Mouse (Mus musculus) limb, embryonic 14.5 days (tissue): ENCODE data around the gene Nck1. TPM values are rescaled to one million over a fixed set of nuclear protein-coding genes. Genes with fewer than 3 reads are reported as not detected.

Source experiments
- ATAC-seq: fragments of 200-750 bp; cut with Nextera tagmentation; 2 replicates; pipeline ENCODE4 v1.8.0; 2017; ENCODE audit warnings: low read depth, moderate number of reproducible peaks, moderate TSS enrichment; ENCODE audit not compliant: low FRiP score
- DNase-seq: peaks from one replicate; pipeline ENCODE4 v3.0.0-alpha.2; 2015; ENCODE audit warnings: low spot score
- H3K27ac ChIP-seq: fragments of 300-500 bp; sonication (generic); replicated peaks from 2 replicates; pipeline ENCODE4 v1.5.1; 2014; ENCODE audit warnings: low read depth, mild to moderate bottlenecking, low read length, moderate library complexity, mixed read lengths
- H3K27me3 ChIP-seq: fragments of 300-500 bp; sonication (generic); 2 replicates; pipeline ENCODE4 v1.6.1; 2014; ENCODE audit warnings: low read length, mixed read lengths; ENCODE audit not compliant: control insufficient read depth, insufficient read depth
- H3K36me3 ChIP-seq: fragments of 300-500 bp; sonication (generic); 2 replicates; pipeline ENCODE4 v1.6.1; 2014; ENCODE audit warnings: mild to moderate bottlenecking, low read length, moderate library complexity, mixed read lengths; ENCODE audit not compliant: control insufficient read depth, insufficient read depth
- H3K4me1 ChIP-seq: fragments of 300-500 bp; sonication (generic); 2 replicates; pipeline ENCODE4 v1.6.1; 2014; ENCODE audit warnings: antibody characterized with exemption, low read length, mixed read lengths; ENCODE audit not compliant: control insufficient read depth, insufficient read depth
- H3K4me2 ChIP-seq: fragments of 300-500 bp; sonication (generic); replicated peaks from 2 replicates; pipeline ENCODE4 v1.6.1; 2014; ENCODE audit warnings: low read depth, mild to moderate bottlenecking, low read length, moderate library complexity; ENCODE audit not compliant: severe bottlenecking
- H3K4me3 ChIP-seq: fragments of 300-500 bp; sonication (generic); replicated peaks from 2 replicates; pipeline ENCODE4 v1.5.1; 2014; ENCODE audit warnings: low read length
- H3K9ac ChIP-seq: fragments of 300-500 bp; sonication (generic); 2 replicates; pipeline ENCODE4 v1.6.1; 2014; ENCODE audit warnings: mild to moderate bottlenecking, low read depth, low read length, moderate library complexity; ENCODE audit not compliant: severe bottlenecking
- H3K9me3 ChIP-seq: fragments of 300-500 bp; sonication (generic); 2 replicates; pipeline ENCODE4 v1.6.1; 2016; ENCODE audit warnings: low read length; ENCODE audit not compliant: control insufficient read depth
- POLR2A ChIP-seq: fragments of 200-500 bp; IDR thresholded peaks from 2 replicates; pipeline ENCODE4 v1.8.0; 2012; ENCODE audit warnings: inconsistent platforms, mild to moderate bottlenecking, moderate library complexity, borderline replicate concordance; ENCODE audit not compliant: insufficient read depth, insufficient read length; ENCODE audit errors: extremely low read depth
- WGBS: fragments of 180-500 bp; shearing (Covaris S2); extraction: QIAGEN DNeasy Blood & Tissue Kit; methylation state at CpG from one replicate; pipeline ENCODE4 v1.1.7; 2014; 5-methylcytosine and 5-hydroxymethylcytosine counted together
- polyA plus RNA-seq, 2 experiments: library from polyadenylated mRNA; depleted of rRNA in 1 of 2; stranded (reverse) in 1 of 2; unstranded in 1 of 2; fragments of >200 nt; fragmentation: Nextera tagmentation in 1 of 2; extraction: Ambion mirVana in 1 of 2; gene quantifications; 2 replicates each; pipeline versions ENCODE4 v1.2.1 to v1.2.3; 2012 to 2014

Nck1 gene
- polyA plus RNA-seq, 2 experiments = 49.3 to 67.3 TPM

DNA sequence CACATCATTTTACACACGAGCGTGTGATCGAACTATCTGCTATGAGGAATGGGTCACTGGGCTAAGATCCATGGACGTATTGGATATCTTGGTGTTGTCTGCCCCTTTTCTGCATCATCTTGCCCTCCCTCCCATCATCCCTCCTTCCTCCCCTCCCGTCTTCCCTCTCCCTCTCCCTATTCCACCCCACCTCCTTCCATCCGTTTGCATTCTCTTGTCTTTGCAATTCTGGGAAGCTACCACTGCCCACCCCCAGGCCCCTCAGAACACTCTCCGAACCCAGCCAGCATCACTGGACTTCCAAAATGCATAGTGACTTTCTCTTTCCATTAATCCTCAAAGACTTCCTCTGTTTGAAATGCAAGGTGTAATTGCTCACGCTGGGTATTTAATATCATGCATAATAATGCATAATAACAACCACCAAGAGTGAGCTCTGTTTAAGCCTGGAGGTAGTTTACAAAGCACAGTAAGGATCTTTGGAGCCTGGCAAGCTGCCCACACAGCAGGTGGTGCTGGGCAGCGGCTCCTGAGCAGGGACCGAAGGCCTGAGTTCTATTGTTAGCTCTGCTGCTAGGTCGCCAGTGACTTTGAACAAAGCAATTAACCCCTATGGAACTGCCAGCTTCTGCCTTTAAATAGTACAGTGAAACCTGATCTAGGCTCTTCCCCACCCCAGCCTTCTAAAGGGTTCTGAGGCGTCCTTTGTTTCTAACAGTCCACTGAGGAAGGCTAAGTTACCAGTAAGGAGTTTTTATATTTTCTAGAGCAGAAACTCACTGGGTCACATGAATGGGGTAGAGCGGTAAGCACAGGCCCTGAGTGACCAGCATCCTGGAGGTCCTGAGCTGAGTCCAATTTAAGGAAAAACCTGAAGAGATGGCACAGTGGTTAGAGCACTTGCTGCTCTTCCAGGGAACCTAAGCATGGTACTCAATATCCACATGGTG is 35.9 kb upstream of the Nck1 start:
- Histone ChIP-seq H3K4me3 (no peak overlapping the region), H3K4me2 (no peak overlapping the region), H3K27me3 (no peaks in the 10 kb centered on the region), H3K9ac (no peak overlapping the region), H3K9me3 (no peaks in the 10 kb centered on the region), H3K27ac (no peak overlapping the region), H3K36me3 (no peaks in the 10 kb centered on the region), H3K4me1 (peaks cover 7% of the 10 kb centered on the region)
- no peak for TF ChIP-seq POLR2A
- 38% methylated on average over 13 of the region's 13 CpGs for WGBS
- DNase-seq = peak; percentile 48
- peak; percentile 74 for ATAC-seq

DNA sequence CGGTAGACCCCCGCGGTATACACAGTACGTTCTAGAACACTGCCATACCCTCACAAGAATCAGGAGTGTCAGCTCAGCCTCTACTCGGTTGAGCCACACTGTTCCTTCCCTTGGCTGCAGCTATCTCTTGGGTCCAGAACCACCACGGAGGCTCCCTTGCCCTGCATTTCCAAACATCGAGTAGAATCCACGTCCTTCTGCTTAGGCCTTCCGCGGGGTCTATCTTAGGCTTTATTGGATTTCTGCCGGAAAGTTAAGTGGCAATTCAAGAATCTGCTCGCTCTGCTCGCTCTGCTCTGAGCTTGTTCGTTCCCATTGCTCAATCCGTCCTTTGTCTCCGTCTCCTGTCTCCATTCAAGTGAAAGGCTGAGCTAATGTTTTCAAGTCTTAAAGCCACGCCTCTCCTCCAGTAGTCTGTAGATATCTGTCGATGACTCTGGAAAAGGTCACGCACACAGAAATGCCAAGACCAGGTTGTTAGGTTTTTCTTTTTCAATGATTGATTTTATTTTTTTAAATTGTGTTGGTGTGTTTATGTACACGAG is 34.3 kb upstream of the Nck1 start:
- 78% methylated on average over 20 of the region's 20 CpGs for WGBS
- Histone ChIP-seq H3K36me3 (no peaks in the 10 kb centered on the region), H3K27ac (no peak overlapping the region), H3K27me3 (no peaks in the 10 kb centered on the region), H3K4me1 (peaks cover 7% of the 10 kb centered on the region), H3K4me3 (no peak overlapping the region), H3K9me3 (no peaks in the 10 kb centered on the region), H3K9ac (no peak overlapping the region), H3K4me2 (no peak overlapping the region)
- ATAC-seq (no peak), DNase-seq (no peak)
- no peak for TF ChIP-seq POLR2A

DNA sequence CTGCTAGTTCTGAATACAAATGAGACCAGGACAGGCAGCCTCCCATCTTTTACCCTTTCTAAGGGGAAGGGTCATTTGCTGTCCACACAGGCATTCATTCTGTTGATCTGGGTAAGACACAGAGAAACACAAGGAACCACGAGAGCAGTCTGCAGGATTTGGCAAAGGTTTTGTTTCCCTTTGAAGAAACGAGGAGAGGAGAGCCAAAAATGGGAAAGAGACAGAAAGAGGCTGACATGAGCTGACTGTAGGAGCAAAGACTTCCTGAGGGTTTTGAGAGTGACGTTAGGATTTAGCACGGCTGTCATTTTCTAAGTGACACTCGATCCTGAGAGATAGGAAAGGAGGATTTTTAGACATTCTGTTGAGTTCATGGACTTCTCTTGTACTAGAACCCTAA is 28.0 kb upstream of the Nck1 start:
- Histone ChIP-seq H3K4me1 (no peaks in the 10 kb centered on the region), H3K4me2 (no peak overlapping the region), H3K36me3 (no peaks in the 10 kb centered on the region), H3K27me3 (peaks cover 8% of the 10 kb centered on the region; the same call in 1 of the 2 replicates), H3K4me3 (no peak overlapping the region), H3K27ac (no peak overlapping the region), H3K9ac (no peak overlapping the region), H3K9me3 (no peaks in the 10 kb centered on the region)
- WGBS = 58% methylated on average over 5 of the region's 5 CpGs
- no peak for ATAC-seq
- no peak for TF ChIP-seq POLR2A
- DNase-seq = no peak

DNA sequence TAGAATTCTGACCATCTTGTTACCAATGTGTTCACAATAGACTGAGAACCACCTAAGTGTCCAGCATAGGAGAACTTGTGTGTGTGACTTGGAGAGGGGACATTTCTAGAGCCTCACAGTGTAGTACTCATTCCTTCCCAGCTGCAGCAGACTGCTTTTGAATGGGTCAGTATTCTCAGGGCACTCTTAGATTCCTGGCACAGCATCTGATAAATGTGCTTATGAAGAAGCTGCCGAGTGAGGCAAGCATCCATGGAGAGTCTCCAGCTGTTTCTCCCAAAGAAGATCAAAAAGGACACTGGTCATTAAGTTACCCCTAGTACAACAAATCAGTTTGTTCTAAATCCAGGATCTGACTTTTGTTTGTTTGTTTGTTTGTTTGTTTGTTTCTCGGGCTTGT is 27.4 kb upstream of the Nck1 start:
- ATAC-seq = no peak
- WGBS = 65% methylated on average over 2 of the region's 2 CpGs
- Histone ChIP-seq H3K9me3 (no peaks in the 10 kb centered on the region), H3K4me1 (no peaks in the 10 kb centered on the region), H3K27ac (no peak overlapping the region), H3K36me3 (no peaks in the 10 kb centered on the region), H3K4me2 (no peak overlapping the region), H3K9ac (no peak overlapping the region), H3K4me3 (no peak overlapping the region), H3K27me3 (peaks cover 10% of the 10 kb centered on the region; the same call in 1 of the 2 replicates)
- DNase-seq = no peak
- no peak for TF ChIP-seq POLR2A

GRCm38 (mm10) chr9:100571511-100571910 is 25.6 kb upstream of the Nck1 start:
- H3K9ac ChIP-seq = no peak overlapping the region
- 80% methylated on average over 1 of the region's 1 CpGs for WGBS
- no peaks in the 10 kb centered on the region for H3K36me3 ChIP-seq
- no peak for TF ChIP-seq POLR2A
- H3K4me3 ChIP-seq = peak overlapping the region; percentile 62; the same call in 1 of the 2 replicates
- ATAC-seq = no peak
- H3K4me1 ChIP-seq = no peaks in the 10 kb centered on the region
- peaks cover 10% of the 10 kb centered on the region; the same call in 1 of the 2 replicates for H3K27me3 ChIP-seq
- no peak for DNase-seq
- H3K27ac ChIP-seq = no peak overlapping the region
- no peaks in the 10 kb centered on the region for H3K9me3 ChIP-seq
- peak overlapping the region; percentile 94 for H3K4me2 ChIP-seq
